Mouse (Mus musculus) midbrain, postnatal 0 days (tissue): Measurements from ENCODE around the gene Myh3. TPM values are rescaled to one million over a fixed set of nuclear protein-coding genes. Genes with fewer than 3 reads are reported as not detected.
A peak's percentile ranks its signal among the peaks of the same experiment; 100 is the strongest.

ENCODE experiments used
- ATAC-seq: fragments of 200-750 bp; cut with Nextera tagmentation; 2 replicates; pipeline ENCODE4 v1.8.0; 2017; ENCODE audit warnings: moderate number of reproducible peaks, mild to moderate bottlenecking, moderate TSS enrichment, moderate library complexity; ENCODE audit not compliant: low FRiP score
- DNase-seq: peaks from one replicate; pipeline ENCODE4 v3.0.0-alpha.2; 2015; ENCODE audit warnings: low spot score
- H3K27ac ChIP-seq: fragments of 300-500 bp; sonication (generic); 2 replicates; pipeline ENCODE4 v1.5.1; 2014; ENCODE audit warnings: low read depth, mild to moderate bottlenecking, low read length, mixed read lengths
- H3K27me3 ChIP-seq: fragments of 300-500 bp; sonication (generic); 2 replicates; pipeline ENCODE4 v1.6.1; 2014; ENCODE audit warnings: low read length, control low read depth, mixed read lengths; ENCODE audit not compliant: insufficient read depth
- H3K36me3 ChIP-seq: fragments of 300-500 bp; sonication (generic); 2 replicates; pipeline ENCODE4 v1.6.1; 2014; ENCODE audit warnings: low read length, control low read depth, mixed read lengths; ENCODE audit not compliant: insufficient read depth
- H3K4me1 ChIP-seq: fragments of 300-500 bp; sonication (generic); 2 replicates; pipeline ENCODE4 v1.6.1; 2014; ENCODE audit warnings: mild to moderate bottlenecking, control low read depth, antibody characterized with exemption, low read length, mixed read lengths; ENCODE audit not compliant: insufficient read depth
- H3K4me2 ChIP-seq: fragments of 300-500 bp; sonication (generic); 2 replicates; pipeline ENCODE4 v1.6.1; 2014; ENCODE audit warnings: low read depth, mild to moderate bottlenecking, low read length, mixed read lengths; ENCODE audit not compliant: poor library complexity, severe bottlenecking
- H3K4me3 ChIP-seq: fragments of 300-500 bp; sonication (generic); 2 replicates; pipeline ENCODE4 v1.5.1; 2014; ENCODE audit warnings: low read depth, mild to moderate bottlenecking, low read length, moderate library complexity
- H3K9ac ChIP-seq: fragments of 300-500 bp; sonication (generic); replicated peaks from 2 replicates; pipeline ENCODE4 v1.6.1; 2014; ENCODE audit warnings: mild to moderate bottlenecking, low read length, moderate library complexity, mixed read lengths; ENCODE audit not compliant: poor library complexity, severe bottlenecking
- H3K9me3 ChIP-seq: fragments of 300-500 bp; sonication (generic); 2 replicates; pipeline ENCODE4 v1.6.1; 2016; ENCODE audit warnings: low read length, control low read depth
- CTCF ChIP-seq: IDR thresholded peaks from 2 replicates; pipeline ENCODE4 v1.5.1; 2016; ENCODE audit warnings: antibody characterized with exemption, mild to moderate bottlenecking
- WGBS: fragments of 180-500 bp; shearing (Covaris S2); extraction: QIAGEN DNeasy Blood & Tissue Kit; methylation state at CpG from one replicate; pipeline ENCODE4 v1.1.7; 2014; 5-methylcytosine and 5-hydroxymethylcytosine counted together
- polyA plus RNA-seq: library from polyadenylated mRNA; unstranded; fragments of >200 nt; fragmentation: Nextera tagmentation; extraction: Ambion mirVana; gene quantifications from 2 replicates; pipeline ENCODE4 v1.2.1, GENCODE M21; 2015
- total RNA-seq: library from RNA; depleted of rRNA; stranded (reverse); fragments of >200 nt; gene quantifications from 2 replicates; pipeline ENCODE4 v1.2.3, GENCODE M21; 2014

Myh3 gene
- total and polyA plus RNA-seq, 2 experiments from 2014 or later, result 0.25 to 1.2 TPM

DNA sequence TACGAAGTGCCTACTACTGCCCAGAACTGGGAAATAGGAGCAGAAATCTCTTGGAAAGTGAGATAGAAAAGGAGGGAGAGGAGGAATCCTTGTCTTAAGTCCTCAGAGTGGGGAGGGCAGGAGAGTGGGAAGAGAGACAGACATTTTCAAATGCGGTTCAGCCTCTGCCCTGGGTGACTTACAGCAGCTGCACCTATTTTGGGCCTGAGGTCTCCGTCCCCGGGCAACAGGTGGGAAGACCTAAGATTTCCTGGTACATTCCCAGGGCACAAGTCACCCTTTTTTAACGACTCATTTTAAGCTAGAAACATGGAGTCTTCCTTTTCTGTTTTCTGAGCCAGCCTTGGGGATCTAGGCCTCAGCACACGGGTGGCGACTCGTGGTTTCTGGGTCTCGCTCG is 28.9 kb downstream of the Myh3 start:
- Histone ChIP-seq H3K4me1 (no peaks in the 10 kb centered on the region), H3K27me3 (no peaks in the 10 kb centered on the region), H3K36me3 (no peaks in the 10 kb centered on the region), H3K4me3 (no peak overlapping the region), H3K4me2 (no peak overlapping the region), H3K9me3 (no peaks in the 10 kb centered on the region), H3K27ac (no peak overlapping the region), H3K9ac (no peak overlapping the region)
- WGBS, result 92% methylated on average over 10 of the region's 10 CpGs
- no peak for ATAC-seq
- no peak for DNase-seq
- no peak for TF ChIP-seq CTCF

DNA sequence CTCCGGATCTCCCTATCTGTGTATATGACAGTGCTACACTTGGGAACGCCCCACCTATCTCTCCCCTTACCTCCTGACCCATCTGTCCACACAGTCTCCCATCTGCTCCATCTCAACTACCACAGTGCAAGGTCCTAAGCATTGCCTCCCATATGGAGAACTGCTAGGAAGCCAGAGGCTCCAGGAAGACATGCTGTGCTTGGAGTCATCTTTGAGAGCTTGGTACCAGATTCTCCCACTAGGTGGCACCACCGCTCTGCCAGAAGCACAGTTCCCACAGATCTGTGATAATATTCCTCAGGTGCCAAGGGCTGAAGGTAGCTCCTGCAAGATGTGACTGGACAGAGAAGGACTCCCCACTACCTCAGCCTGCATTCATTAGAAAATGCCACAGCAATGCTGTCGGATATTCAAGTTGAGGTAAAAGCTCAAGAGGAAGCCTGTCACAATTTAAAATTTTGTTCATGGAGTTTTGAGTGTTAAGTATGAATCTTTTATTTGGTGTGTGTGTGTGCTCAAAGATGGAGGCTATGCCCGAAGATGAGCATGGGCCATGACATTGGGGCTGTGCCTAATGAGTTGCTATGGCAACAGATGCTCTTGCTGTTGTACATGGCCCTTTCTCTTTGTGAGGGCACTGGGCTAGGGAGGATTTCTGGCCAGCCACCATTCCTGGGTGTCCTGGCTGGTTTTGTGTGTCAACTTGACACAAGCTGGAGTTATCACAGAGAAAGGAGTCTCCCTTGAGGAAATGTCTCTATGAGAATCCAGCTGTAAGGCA is 32.3 kb downstream of the Myh3 start:
- Histone ChIP-seq H3K4me1 (no peaks in the 10 kb centered on the region), H3K9me3 (no peaks in the 10 kb centered on the region), H3K36me3 (no peaks in the 10 kb centered on the region), H3K9ac (no peak overlapping the region), H3K4me2 (no peak overlapping the region), H3K27me3 (no peaks in the 10 kb centered on the region), H3K4me3 (no peak overlapping the region), H3K27ac (no peak overlapping the region)
- TF ChIP-seq CTCF, result peak; percentile 97
- ATAC-seq (peak; percentile 58), DNase-seq (peak; percentile 88)
- 27% methylated on average over 5 of the region's 5 CpGs for WGBS

DNA sequence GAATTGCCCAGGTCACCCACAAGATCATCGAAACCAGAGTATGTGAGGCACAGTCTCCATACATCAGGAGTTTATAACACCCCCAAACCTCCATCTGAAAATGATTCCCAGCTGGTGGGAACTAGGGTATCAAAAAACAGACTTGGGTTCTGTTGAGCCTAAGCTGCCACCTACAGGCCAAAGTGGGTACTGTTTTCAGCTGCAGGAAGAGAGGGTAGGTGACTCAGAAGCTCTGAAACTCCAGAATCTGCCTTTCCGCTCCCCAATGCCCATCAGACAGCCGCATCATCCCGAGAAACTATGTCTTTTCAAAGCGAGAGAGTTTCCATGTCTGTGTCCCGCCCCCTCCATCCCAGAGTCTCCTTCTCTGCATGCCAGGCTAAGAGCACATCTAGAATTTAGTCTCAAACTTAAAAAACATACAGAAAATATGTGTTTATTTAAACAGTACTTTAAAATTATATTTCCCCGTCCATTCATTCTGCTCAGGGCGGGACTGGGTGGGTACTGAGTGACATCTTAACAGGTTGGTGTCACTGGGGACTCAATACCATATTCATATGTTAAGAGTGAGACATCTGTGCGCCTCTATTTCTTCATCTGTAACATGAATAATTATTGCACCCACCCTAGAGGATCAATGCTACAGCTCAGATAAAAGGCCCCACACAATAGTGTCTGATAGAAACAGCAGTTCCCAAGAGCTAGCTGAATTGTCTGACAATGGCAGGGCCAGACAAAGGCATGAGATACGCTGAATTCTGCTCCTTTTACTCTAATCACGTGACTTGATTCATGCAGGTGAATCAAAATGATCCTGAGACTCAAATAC is 34.1 kb downstream of the Myh3 start:
- Histone ChIP-seq H3K36me3 (no peaks in the 10 kb centered on the region), H3K9ac (no peak overlapping the region), H3K27me3 (no peaks in the 10 kb centered on the region), H3K4me1 (no peaks in the 10 kb centered on the region), H3K27ac (no peak overlapping the region), H3K9me3 (no peaks in the 10 kb centered on the region), H3K4me2 (no peak overlapping the region), H3K4me3 (no peak overlapping the region)
- DNase-seq (peak; percentile 72), ATAC-seq (no peak)
- 29% methylated on average over 11 of the region's 11 CpGs for WGBS
- peak; percentile 81 for TF ChIP-seq CTCF

DNA sequence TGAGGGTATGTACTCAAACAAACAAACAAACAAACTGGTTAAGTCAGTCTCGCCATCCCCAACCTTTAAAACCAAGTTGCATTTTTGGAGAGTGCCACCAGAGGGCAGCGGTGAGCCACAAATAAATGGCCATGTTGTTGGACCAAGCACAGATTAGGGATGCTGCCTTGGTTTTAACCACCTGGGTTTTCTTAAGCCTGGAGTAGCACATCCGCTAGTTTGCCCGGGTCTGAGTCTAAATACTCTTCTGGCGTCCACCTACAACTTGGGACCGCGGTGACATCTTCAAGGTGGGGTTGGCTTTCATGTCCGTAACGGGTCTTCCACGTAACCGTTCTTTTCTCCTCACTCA is 34.7 kb downstream of the Myh3 start:
- 41% methylated on average over 11 of the region's 11 CpGs for WGBS
- ATAC-seq, result no peak

DNA sequence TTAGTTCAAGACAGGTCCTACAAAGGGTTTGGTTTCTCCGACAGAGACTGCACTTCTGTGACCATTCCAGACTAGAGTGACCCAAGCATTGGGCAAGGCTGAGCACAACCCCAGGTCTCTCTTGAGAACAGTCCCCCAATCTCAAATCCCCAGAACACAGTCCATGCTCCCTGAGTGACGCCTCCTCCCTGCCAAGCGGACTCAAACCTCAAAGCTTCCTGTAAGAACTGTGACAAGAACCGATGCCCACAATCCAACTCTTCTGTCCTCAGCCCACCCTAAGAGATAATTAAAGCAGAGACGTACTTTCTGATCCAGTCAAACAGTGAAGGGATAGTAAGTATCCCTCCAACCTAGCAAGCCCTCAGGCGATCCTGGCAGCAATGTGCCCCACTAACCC is 35.3 kb downstream of the Myh3 start:
- ATAC-seq (no peak), DNase-seq (no peak)
- Histone ChIP-seq H3K27ac (no peak overlapping the region), H3K9me3 (no peaks in the 10 kb centered on the region), H3K27me3 (no peaks in the 10 kb centered on the region), H3K4me3 (no peak overlapping the region), H3K4me2 (no peak overlapping the region), H3K9ac (no peak overlapping the region), H3K36me3 (no peaks in the 10 kb centered on the region), H3K4me1 (no peaks in the 10 kb centered on the region)
- no peak for TF ChIP-seq CTCF
- WGBS, result 86% methylated on average over 6 of the region's 6 CpGs

More for the DNA sequence above, 34.7 kb downstream of the Myh3 start:
- Histone ChIP-seq H3K4me1 (no peaks in the 10 kb centered on the region), H3K36me3 (no peaks in the 10 kb centered on the region), H3K27ac (no peak overlapping the region), H3K27me3 (no peaks in the 10 kb centered on the region), H3K9ac (no peak overlapping the region), H3K4me2 (no peak overlapping the region), H3K9me3 (no peaks in the 10 kb centered on the region), H3K4me3 (no peak overlapping the region)
- TF ChIP-seq CTCF, result peak; percentile 96
- DNase-seq, result peak; percentile 85

DNA sequence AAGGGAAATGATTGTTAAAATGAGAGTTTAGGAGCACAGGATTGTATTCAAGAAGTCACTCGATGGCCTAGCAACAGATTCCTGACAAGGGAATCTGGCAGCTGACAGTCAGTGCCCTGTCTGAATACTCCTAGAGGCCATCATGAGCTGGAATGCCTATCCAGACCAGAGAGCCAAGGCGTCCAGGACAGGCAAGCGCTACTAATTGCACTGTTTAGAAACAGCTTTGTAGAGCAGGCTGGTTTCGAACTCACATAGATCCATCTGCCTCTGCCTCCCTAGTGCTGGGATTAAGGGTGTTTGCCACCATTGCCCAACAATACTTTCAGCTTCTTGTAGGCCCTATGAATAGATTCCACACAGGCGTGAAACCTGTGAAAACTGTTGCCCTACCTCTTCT is 36.2 kb downstream of the Myh3 start:
- no peak overlapping the region for H3K4me2 ChIP-seq
- no peaks in the 10 kb centered on the region for H3K4me1 ChIP-seq
- 90% methylated on average over 5 of the region's 5 CpGs for WGBS
- TF ChIP-seq CTCF, result no peak
- ATAC-seq (no peak), DNase-seq (no peak)
- H3K27ac ChIP-seq, result no peak overlapping the region
- no peaks in the 10 kb centered on the region for H3K9me3 ChIP-seq
- H3K36me3 ChIP-seq, result no peaks in the 10 kb centered on the region
- H3K27me3 ChIP-seq, result no peaks in the 10 kb centered on the region
- no peak overlapping the region for H3K9ac ChIP-seq
- no peak overlapping the region for H3K4me3 ChIP-seq
